Mouse (Mus musculus) CH12.LX (cell line): Measurements from ENCODE around the gene Hnf1a. TPM values are rescaled to one million over a fixed set of nuclear protein-coding genes. Genes with fewer than 3 reads are reported as not detected.
A peak's percentile ranks its signal among the peaks of the same experiment; 100 is the strongest.

Experiments
- DNase-seq: peaks from one replicate; pipeline ENCODE4 v3.0.0-alpha.2; 2013; ENCODE audit errors: extremely low read depth
- H3K27ac ChIP-seq: 2 replicates; pipeline ENCODE4 v1.5.1; 2012; ENCODE audit warnings: low read depth, mild to moderate bottlenecking, control low read depth, moderate library complexity; ENCODE audit not compliant: insufficient read depth
- H3K27me3 ChIP-seq: replicated peaks from 2 replicates; pipeline ENCODE3; 2012; ENCODE audit warnings: inconsistent platforms
- H3K36me3 ChIP-seq, 2 experiments: replicated peaks in 1 of 2; 2 replicates each; pipeline versions ENCODE3 to v1.6.1; 2012; ENCODE audit warnings: inconsistent platforms in 1 of 2, low read length in 1 of 2, mild to moderate bottlenecking in 1 of 2, mixed read lengths in 1 of 2, moderate library complexity in 1 of 2; ENCODE audit not compliant: control insufficient read depth in 1 of 2, insufficient read depth in 1 of 2
- H3K4me1 ChIP-seq, 2 experiments: 2 replicates each; pipeline ENCODE4 v1.6.1; 2012; ENCODE audit warnings: inconsistent platforms in 1 of 2, moderate library complexity in 1 of 2; ENCODE audit not compliant: insufficient read depth in 2 of 2, control insufficient read depth in 1 of 2
- H3K4me2 ChIP-seq: 2 replicates; pipeline ENCODE4 v1.6.1; 2012; ENCODE audit warnings: low read depth, mild to moderate bottlenecking, control low read depth; ENCODE audit not compliant: poor library complexity, insufficient read depth, severe bottlenecking
- H3K4me3 ChIP-seq, 3 experiments: fragments of 150-350 bp in 1 of 3; sonication (generic) in 1 of 3; replicated peaks in 1 of 3; 2 replicates each; pipeline versions ENCODE3 to v1.5.1; 2011 to 2012; ENCODE audit warnings: low read depth in 2 of 3, low read length in 2 of 3, mild to moderate bottlenecking in 2 of 3, moderate library complexity in 2 of 3, control low read depth in 1 of 3, improper control_type of control experiment in 1 of 3, inconsistent platforms in 1 of 3, mixed read lengths in 1 of 3; ENCODE audit not compliant: poor library complexity in 1 of 3
- H3K79me2 ChIP-seq: replicated peaks from 2 replicates; pipeline ENCODE4 v1.6.1; 2012; ENCODE audit warnings: mild to moderate bottlenecking, moderate library complexity; ENCODE audit not compliant: control insufficient read depth, poor library complexity, insufficient read depth, severe bottlenecking; ENCODE audit errors: extremely low read depth
- H3K9ac ChIP-seq: 2 replicates; pipeline ENCODE4 v1.6.1; 2012; ENCODE audit warnings: low read depth, mild to moderate bottlenecking, control low read depth, moderate library complexity; ENCODE audit not compliant: insufficient read depth
- H3K9me3 ChIP-seq: replicated peaks from 2 replicates; pipeline ENCODE3; 2012; ENCODE audit warnings: low read length, inconsistent platforms, mixed read lengths
- BHLHE40 ChIP-seq: IDR thresholded peaks from 2 replicates; pipeline ENCODE4 v1.6.1; 2011; ENCODE audit warnings: mild to moderate bottlenecking, low read depth, low read length, improper control_type of control experiment
- CHD2 ChIP-seq: IDR thresholded peaks from 2 replicates; pipeline ENCODE4 v1.6.1; 2011; ENCODE audit warnings: low read length, improper control_type of control experiment
- E2F4 ChIP-seq: IDR thresholded peaks from 2 replicates; pipeline ENCODE4 v1.6.1; 2011; ENCODE audit warnings: low read depth, low read length, improper control_type of control experiment; ENCODE audit not compliant: insufficient replicate concordance
- EP300 ChIP-seq: IDR thresholded peaks from 2 replicates; pipeline ENCODE4 v1.6.1; 2011; ENCODE audit warnings: low read length, improper control_type of control experiment
- ETS1 ChIP-seq: conservative IDR thresholded peaks from 2 replicates; pipeline ENCODE4 v1.6.1; 2012; ENCODE audit warnings: low read depth, mild to moderate bottlenecking, inconsistent platforms, low read length, improper control_type of control experiment, moderate library complexity
- GABPA ChIP-seq: IDR thresholded peaks from 2 replicates; pipeline ENCODE4 v1.6.1; 2012; ENCODE audit warnings: low read depth, low read length, improper control_type of control experiment, inconsistent platforms; ENCODE audit not compliant: insufficient replicate concordance
- IRF4 ChIP-seq: IDR thresholded peaks from 2 replicates; pipeline ENCODE4 v1.6.1; 2014; ENCODE audit warnings: low read depth, mild to moderate bottlenecking, inconsistent platforms, low read length, improper control_type of control experiment
- JUN ChIP-seq: IDR thresholded peaks from 2 replicates; pipeline ENCODE4 v1.6.1; 2011; ENCODE audit warnings: low read depth, mild to moderate bottlenecking, low read length, improper control_type of control experiment, moderate library complexity; ENCODE audit not compliant: insufficient read depth
- JUND ChIP-seq: conservative IDR thresholded peaks from 2 replicates; pipeline ENCODE4 v1.6.1; 2011; ENCODE audit warnings: low read depth, low read length, improper control_type of control experiment
- MAFK ChIP-seq: IDR thresholded peaks from 2 replicates; pipeline ENCODE4 v1.6.1; 2011; ENCODE audit warnings: low read length, improper control_type of control experiment; ENCODE audit not compliant: insufficient replicate concordance
- MAX ChIP-seq: IDR thresholded peaks from 2 replicates; pipeline ENCODE4 v1.6.1; 2011; ENCODE audit warnings: low read length, improper control_type of control experiment
- MAZ ChIP-seq: IDR thresholded peaks from 2 replicates; pipeline ENCODE4 v1.6.1; 2012; ENCODE audit warnings: low read depth, mild to moderate bottlenecking, inconsistent platforms, low read length, improper control_type of control experiment, moderate library complexity
- MXI1 ChIP-seq: IDR thresholded peaks from 2 replicates; pipeline ENCODE4 v1.6.1; 2011; ENCODE audit warnings: mild to moderate bottlenecking, low read depth, low read length, improper control_type of control experiment
- NELFE ChIP-seq: IDR thresholded peaks from 2 replicates; pipeline ENCODE4 v1.6.1; 2011; ENCODE audit warnings: low read depth, low read length, improper control_type of control experiment
- POLR2AphosphoS2 ChIP-seq: IDR thresholded peaks from 2 replicates; pipeline ENCODE4 v1.6.1; 2011; ENCODE audit warnings: low read depth, low read length, improper control_type of control experiment
- SMC3 ChIP-seq: IDR thresholded peaks from 2 replicates; pipeline ENCODE4 v1.6.1; 2011; ENCODE audit warnings: low read depth, low read length, improper control_type of control experiment
- TBP ChIP-seq: conservative IDR thresholded peaks from 2 replicates; pipeline ENCODE4 v1.6.1; 2011; ENCODE audit warnings: low read depth, low read length, improper control_type of control experiment
- TCF12 ChIP-seq: IDR thresholded peaks from 2 replicates; pipeline ENCODE4 v1.6.1; 2014; ENCODE audit warnings: low read depth, mild to moderate bottlenecking, inconsistent platforms, low read length, improper control_type of control experiment
- ZMIZ1 ChIP-seq: IDR thresholded peaks from 2 replicates; pipeline ENCODE4 v1.6.1; 2012; ENCODE audit warnings: low read depth, mild to moderate bottlenecking, inconsistent platforms, low read length, improper control_type of control experiment
- dilution Hi-C: fragments of 300-500 bp; cut with MboI; formaldehyde crosslinking; loops from 2 replicates; pipeline ENCODE4 v1.14.3; 2020; ENCODE audit warnings: low sequenced_read_pairs; ENCODE audit not compliant: extremely low pct_unique_long_range_greater_than_20kb, extremely low pct_ligation_motif_present
- in situ Hi-C: fragments of 300-500 bp; cut with MboI; formaldehyde crosslinking; loops from 3 replicates; pipeline ENCODE4 v1.14.3; 2019; ENCODE audit warnings: low sequenced_read_pairs, low pct_ligation_motif_present, low pct_unique_long_range_greater_than_20kb, mixed read lengths
- polyA plus RNA-seq: library from polyadenylated mRNA; unstranded; fragments of >175 nt; gene quantifications from 2 replicates; pipeline ENCODE4 v1.2.1, GENCODE M21; 2012; ENCODE audit warnings: low read depth; ENCODE audit not compliant: insufficient read length
- total RNA-seq, 2 experiments: library from RNA; depleted of rRNA; stranded (reverse); fragments of 300-350 nt in 1 of 2; fragments of >200 nt in 1 of 2; gene quantifications; 2 replicates each; pipeline ENCODE4 v1.2.3; 2012 to 2014

Hnf1a gene
- total and polyA plus RNA-seq, 3 experiments: not detected

GRCm38 (mm10) chr5:114922998-114923473, 47.9 kb downstream of the Hnf1a start, which contains the start of gene Oasl1:
TSS of gene Oasl1 (plus strand) at chr5:114923240.
- in situ Hi-C loops: loop anchor here (25.0 kb wide), 1 partner anchor 211 kb away; the partner anchor contains the start of gene Tchp
- no peak within 1 kb of the TSS for H3K27ac ChIP-seq

GRCm38 (mm10) chr5:114922366-114922731, 48.5 kb downstream of the Hnf1a start:
- H3K4me1 ChIP-seq: peaks cover 11 to 21% of the 10 kb centered on the region in 2 experiments
- TF ChIP-seq JUND (no peak), MAX (no peak)
- dilution Hi-C loops (no loop called here), in situ Hi-C loops (loop anchor here (25.0 kb wide), 1 partner anchor 210 kb away; the partner anchor contains the start of gene Tchp)
- H3K36me3 ChIP-seq: no peaks in the 10 kb centered on the region
- H3K27ac ChIP-seq: no peak overlapping the region
- no peaks in the 10 kb centered on the region for H3K79me2 ChIP-seq
- no peaks in the 10 kb centered on the region for H3K27me3 ChIP-seq
- no peak for DNase-seq
- peak overlapping the region; percentile 39 for H3K9ac ChIP-seq
- peak overlapping the region in 2 of 3 experiments; percentile 4 to 42 for H3K4me3 ChIP-seq
- H3K9me3 ChIP-seq: no peaks in the 10 kb centered on the region
- H3K4me2 ChIP-seq: peak overlapping the region; percentile 79

More at GRCm38 (mm10) chr5:114922998-114923473, 47.9 kb downstream of the Hnf1a start, which contains the start of gene Oasl1:
- Histone ChIP-seq H3K9ac (peak within 1 kb of the TSS; percentile 39), H3K27me3 (no peaks in the 10 kb centered on the region), H3K4me2 (peak within 1 kb of the TSS; percentile 79), H3K36me3 (no peaks in the 10 kb centered on the region), H3K9me3 (no peaks in the 10 kb centered on the region), H3K4me3 (peak within 1 kb of the TSS in 2 of 3 experiments; percentile 4 to 42), H3K4me1 (peaks cover 11 to 21% of the 10 kb centered on the region in 2 experiments), H3K79me2 (no peaks in the 10 kb centered on the region)
- dilution Hi-C loops: no loop called here
- no peak; the same call in 1 of the 2 replicates for TF ChIP-seq ETS1
- TF ChIP-seq TCF12: 0 out of 2 replicates have a peak, but pooled peaks have one; percentile 18
- no peak for TF ChIP-seq POLR2AphosphoS2
- peak; percentile 17; the same call in 1 of the 2 replicates for TF ChIP-seq BHLHE40
- TF ChIP-seq EP300: peak; percentile 50
- TF ChIP-seq MAFK: 0 out of 2 replicates have a peak, but pooled peaks have one; percentile 8
- TF ChIP-seq IRF4: peak; percentile 58
- DNase-seq: no peak

- in situ Hi-C loops: loop anchor here (25.0 kb wide), 1 partner anchor 209 kb away; the partner anchor contains the start of gene Tchp
- Histone ChIP-seq H3K9ac (peak overlapping the region; percentile 39), H3K79me2 (no peaks in the 10 kb centered on the region), H3K4me1 (peaks cover 9 to 17% of the 10 kb centered on the region in 2 experiments), H3K9me3 (no peaks in the 10 kb centered on the region), H3K27ac (no peak overlapping the region; the same call in 1 of the 2 replicates), H3K4me3 (peak overlapping the region in 2 of 3 experiments; percentile 6 to 42), H3K36me3 (no peaks in the 10 kb centered on the region), H3K27me3 (no peaks in the 10 kb centered on the region), H3K4me2 (peak overlapping the region; percentile 79)
- dilution Hi-C loops: no loop called here
- peak; percentile 84 for DNase-seq
- TF ChIP-seq MAFK (0 out of 2 replicates have a peak, but pooled peaks have one; percentile 32), MAX (peak; percentile 93), CHD2 (no peak), ETS1 (peak; percentile 80), GABPA (no peak), E2F4 (no peak), TBP (peak; percentile 87), MXI1 (peak; percentile 77), NELFE (peak; percentile 42), SMC3 (peak; percentile 46), EP300 (peak; percentile 59), ZMIZ1 (peak; percentile 52; the same call in 1 of the 2 replicates), TCF12 (peak; percentile 61; the same call in 1 of the 2 replicates), POLR2AphosphoS2 (no peak), MAZ (no peak), BHLHE40 (peak; percentile 96), JUN (no peak)
Observed at GRCm38 (mm10) chr5:114921551-114922365, 49.1 kb downstream of the Hnf1a start.
